Mouse (Mus musculus) heart, postnatal 0 days (tissue): ENCODE data around the gene Ern1.

Source experiments
- CTCF ChIP-seq: IDR thresholded peaks from 2 replicates; pipeline ENCODE4 v1.5.1; 2016; ENCODE audit warnings: antibody characterized with exemption, control low read depth, low read depth
- EP300 ChIP-seq: IDR thresholded peaks from 2 replicates; pipeline ENCODE4 v1.6.1; 2016; ENCODE audit warnings: antibody characterized with exemption, low read depth

GRCm38 (mm10) chr11:106419262-106420102 lies 68.2 kb downstream of the Ern1 start:
- TF ChIP-seq EP300 (no peak), CTCF (no peak)
